9 mouse cellular contexts compared by ENCODE assay signal in the genomic region with DNA sequence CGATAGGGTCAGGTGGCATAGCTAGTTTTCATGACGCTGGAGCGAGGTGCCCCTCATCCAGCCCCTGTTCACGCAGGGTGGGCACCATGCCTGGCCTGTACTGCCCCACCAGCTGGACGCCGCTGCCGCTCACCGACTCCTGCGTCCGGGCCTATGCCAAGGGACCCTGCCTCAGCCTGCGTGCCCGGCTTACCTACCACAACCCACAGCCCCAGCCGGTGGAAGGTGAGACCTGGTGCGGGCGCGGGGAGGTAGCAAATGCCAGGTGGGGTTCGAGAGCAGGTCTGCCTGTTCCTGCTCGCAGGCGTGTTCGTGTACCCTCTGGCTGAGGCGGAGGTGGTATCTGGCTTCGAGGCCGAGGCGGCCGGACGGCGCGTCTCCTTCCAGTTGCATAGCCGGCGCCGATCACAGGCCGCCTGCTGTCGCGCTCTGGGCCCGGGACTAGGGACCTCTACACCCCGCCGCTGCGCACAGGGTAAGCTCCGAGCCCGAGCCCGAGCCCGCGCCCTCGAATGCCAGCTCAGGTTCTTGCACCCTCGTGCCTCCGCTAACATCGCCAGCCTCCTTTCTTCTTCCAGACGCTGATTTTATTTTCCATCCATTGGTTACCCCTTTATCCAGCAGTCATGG. TPM values are rescaled to one million over a fixed set of nuclear protein-coding genes. Genes with fewer than 3 reads are reported as not detected.
DNase-seq lines count a peak whose midpoint lies in the region; ATAC-seq and TF ChIP-seq lines count a peak whose summit lies in the region.
"Had no signal": no experiment of that assay in that cellular context is flagged by ENCODE, and none has a peak within 500 bp of the region (broad histone marks: within the 10 kb centered on the region; RNA-seq: fewer than 3 reads in every experiment).

No protein-coding gene starts in this region.

- no peak overlapping the region for H3K9ac ChIP-seq in kidney, postnatal 0 days (ENCODE audit: low read depth, low read length)
- H3K9ac ChIP-seq in embryonic facial prominence, embryonic 15.5 days = no peak overlapping the region
- H3K9ac ChIP-seq in intestine, embryonic 14.5 days (ENCODE audit: low read length) = no peak overlapping the region

- peak overlapping the region; percentile 91 for H3K4me2 ChIP-seq in kidney, postnatal 0 days (ENCODE audit: low read length)
- peak overlapping the region; percentile 95 for H3K4me2 ChIP-seq in embryonic facial prominence, embryonic 15.5 days (replicated peaks)
- peak overlapping the region; percentile 74 for H3K4me2 ChIP-seq in intestine, embryonic 14.5 days (ENCODE audit: low read length)

- ATAC-seq in kidney, postnatal 0 days (replicated peaks; ENCODE audit: low FRiP score, low read depth) = no peak
- no peak for ATAC-seq in embryonic facial prominence, embryonic 15.5 days (ENCODE audit: insufficient number of reproducible peaks, low FRiP score, low TSS enrichment, low read depth)
- ATAC-seq in intestine, embryonic 14.5 days (replicated peaks; ENCODE audit: low FRiP score, low TSS enrichment, low read depth) = no peak

- peaks cover 17% of the 10 kb centered on the region for H3K4me1 ChIP-seq in kidney, postnatal 0 days (replicated peaks; ENCODE audit: insufficient read depth, low read length)
- peaks cover 23% of the 10 kb centered on the region for H3K4me1 ChIP-seq in embryonic facial prominence, embryonic 15.5 days
- H3K4me1 ChIP-seq in intestine, embryonic 14.5 days (replicated peaks; ENCODE audit: control insufficient read depth, insufficient read depth, low read length) = peaks cover 15% of the 10 kb centered on the region

- H3K27ac ChIP-seq in kidney, postnatal 0 days = no peak overlapping the region
- no peak overlapping the region for H3K27ac ChIP-seq in embryonic facial prominence, embryonic 15.5 days (replicated peaks)
- H3K27ac ChIP-seq in intestine, embryonic 14.5 days (ENCODE audit: low read depth) = no peak overlapping the region

- no peaks in the 10 kb centered on the region for H3K9me3 ChIP-seq in kidney, postnatal 0 days (replicated peaks; ENCODE audit: low read length)
- H3K9me3 ChIP-seq in embryonic facial prominence, embryonic 15.5 days (replicated peaks) = no peaks in the 10 kb centered on the region
- no peaks in the 10 kb centered on the region for H3K9me3 ChIP-seq in intestine, embryonic 14.5 days (ENCODE audit: control insufficient read depth, low read length)

- peaks cover 34% of the 10 kb centered on the region for H3K27me3 ChIP-seq in kidney, postnatal 0 days (ENCODE audit: insufficient read depth, low read length)
- H3K27me3 ChIP-seq in embryonic facial prominence, embryonic 15.5 days = peaks cover 65% of the 10 kb centered on the region
- peaks cover 55% of the 10 kb centered on the region for H3K27me3 ChIP-seq in intestine, embryonic 14.5 days (replicated peaks; ENCODE audit: control insufficient read depth, insufficient read depth, low read length)

- no peak for TF ChIP-seq CTCF in kidney, postnatal 0 days (IDR thresholded peaks at IDR 0.05; ENCODE audit: low read depth)

- 5% methylated on average over 48 of the region's 48 CpGs for WGBS in kidney, postnatal 0 days
- WGBS in embryonic facial prominence, embryonic 15.5 days = 3% methylated on average over 48 of the region's 48 CpGs
- WGBS in intestine, embryonic 14.5 days = 6% methylated on average over 48 of the region's 48 CpGs

- H3K4me3 ChIP-seq in kidney, postnatal 0 days (replicated peaks; ENCODE audit: low read depth, low read length) = peak overlapping the region; percentile 48; the same call in 1 of the 2 replicates
- H3K4me3 ChIP-seq in embryonic facial prominence, embryonic 15.5 days (replicated peaks) = peak overlapping the region; percentile 57
- H3K4me3 ChIP-seq in intestine, embryonic 14.5 days (ENCODE audit: low read depth, low read length) = peak overlapping the region; percentile 42
- H3K4me3 ChIP-seq: myocyte had no signal

- DNase-seq in kidney, postnatal 0 days (ENCODE audit: low spot score) = no peak
- no peak for DNase-seq in kidney, postnatal 25 days
- DNase-seq in intestine, embryonic 14.5 days (ENCODE audit: low spot score) = peak; percentile 60
- DNase-seq in neural tube, embryonic 10.5 days (ENCODE audit: extremely low spot score, low spot score) = peak; percentile 34
- DNase-seq in right cerebral cortex, adult 18-20 months = no peak
- no peak for DNase-seq in cerebellum, postnatal 36 days
- DNase-seq in T-cell, adult 2 months (ENCODE audit: low spot score) = no peak

- no peaks in the 10 kb centered on the region for H3K36me3 ChIP-seq in kidney, postnatal 0 days (ENCODE audit: insufficient read depth, low read length)
- no peaks in the 10 kb centered on the region for H3K36me3 ChIP-seq in embryonic facial prominence, embryonic 15.5 days
- no peaks in the 10 kb centered on the region for H3K36me3 ChIP-seq in intestine, embryonic 14.5 days (ENCODE audit: control insufficient read depth, insufficient read depth, low read length)

RNA-seq across cellular contexts. Expression of a gene that starts 1.9 kb away (rescaled TPM):
- 0.38 and 0.43 TPM in 2 replicates for polyA plus RNA-seq in kidney, postnatal 0 days (2015; fragmentation: Nextera tagmentation; extraction: Ambion mirVana)
- polyA plus RNA-seq in embryonic facial prominence, embryonic 15.5 days (2015; fragmentation: Nextera tagmentation; extraction: Ambion mirVana) = 2.4 and 4.9 TPM in 2 replicates
- 5.3 and 6.2 TPM in 2 replicates for polyA plus RNA-seq in intestine, embryonic 14.5 days (2014; fragmentation: Nextera tagmentation; extraction: Ambion mirVana)

RNA-seq across cellular contexts. Expression of a gene that starts 20.2 kb away (rescaled TPM):
- polyA plus RNA-seq in kidney, postnatal 0 days (2015; fragmentation: Nextera tagmentation; extraction: Ambion mirVana) = 27.8 and 28.6 TPM in 2 replicates
- polyA plus RNA-seq in embryonic facial prominence, embryonic 15.5 days (2015; fragmentation: Nextera tagmentation; extraction: Ambion mirVana) = 29.2 and 31.3 TPM in 2 replicates
- polyA plus RNA-seq in intestine, embryonic 14.5 days (2014; fragmentation: Nextera tagmentation; extraction: Ambion mirVana) = 42.3 and 43.7 TPM in 2 replicates

RNA-seq across cellular contexts. Expression of a gene that starts 20.2 kb away (rescaled TPM):
- polyA plus RNA-seq in kidney, postnatal 0 days (2015; fragmentation: Nextera tagmentation; extraction: Ambion mirVana) = 0.34 TPM in 1 of 2 replicates, not detected in the other
- not detected in 2 replicates for polyA plus RNA-seq in embryonic facial prominence, embryonic 15.5 days (2015; fragmentation: Nextera tagmentation; extraction: Ambion mirVana)
- not detected in 2 replicates for polyA plus RNA-seq in intestine, embryonic 14.5 days (2014; fragmentation: Nextera tagmentation; extraction: Ambion mirVana)

RNA-seq across cellular contexts. Expression of a gene that starts 20.3 kb away (rescaled TPM):
- 35.9 and 36.5 TPM in 2 replicates for polyA plus RNA-seq in kidney, postnatal 0 days (2015; fragmentation: Nextera tagmentation; extraction: Ambion mirVana)
- 36.3 and 39.4 TPM in 2 replicates for polyA plus RNA-seq in embryonic facial prominence, embryonic 15.5 days (2015; fragmentation: Nextera tagmentation; extraction: Ambion mirVana)
- polyA plus RNA-seq in intestine, embryonic 14.5 days (2014; fragmentation: Nextera tagmentation; extraction: Ambion mirVana) = 51.3 and 53.6 TPM in 2 replicates

RNA-seq across cellular contexts. Expression of a gene that starts 29.9 kb away (rescaled TPM):
- 0.72 and 0.79 TPM in 2 replicates for polyA plus RNA-seq in kidney, postnatal 0 days (2015; fragmentation: Nextera tagmentation; extraction: Ambion mirVana)
- 1.7 and 1.9 TPM in 2 replicates for polyA plus RNA-seq in embryonic facial prominence, embryonic 15.5 days (2015; fragmentation: Nextera tagmentation; extraction: Ambion mirVana)
- polyA plus RNA-seq in intestine, embryonic 14.5 days (2014; fragmentation: Nextera tagmentation; extraction: Ambion mirVana) = 1.6 and 1.7 TPM in 2 replicates

Comparison
In these comparisons a context has a peak if more than half of its experiments do, and no peak if none do; other contexts are left out.
1. DNase-seq: peak in intestine, embryonic 14.5 days (single experiment) and neural tube, embryonic 10.5 days (single experiment); none in kidney, postnatal 0 days (single experiment), kidney, postnatal 25 days (0 of 2), right cerebral cortex, adult 18-20 months (single experiment), cerebellum, postnatal 36 days (0 of 2) and T-cell, adult 2 months (single experiment).
2. Peak in every context shown above with its lines, with median percentiles within 50 percentile points of each other: H3K4me2 ChIP-seq and H3K4me3 ChIP-seq.